Mouse (Mus musculus) c-Kit-positive CD71-positive TER-119-positive erythroid progenitor cells, embryonic 14.5 days (primary cell): Measurements from ENCODE around the gene Clec2d.
"Not testable (repeated sequence)": the region's sequence is repeated elsewhere in the genome, so short reads cannot be mapped to it uniquely, and the experiment has no call there.

Source experiments
- DNase-seq: peaks from one replicate; pipeline ENCODE4 v3.0.0-alpha.2; 2013; ENCODE audit warnings: low spot score

The Clec2d gene

GRCm38 (mm10) chr6:129187200-129187651 lies 6.8 kb downstream of the Clec2d start:
- no peak for DNase-seq

- DNase-seq, result not testable (repeated sequence)
Measured at GRCm38 (mm10) chr6:129187816-129188215, 7.4 kb downstream of the Clec2d start.

GRCm38 (mm10) chr6:129193431-129193830 lies 13.0 kb downstream of the Clec2d start:
- no peak for DNase-seq

GRCm38 (mm10) chr6:129200066-129200465 lies 19.7 kb downstream of the Clec2d start:
- DNase-seq, result not testable (repeated sequence)

- no peak for DNase-seq
Measured at GRCm38 (mm10) chr6:129202306-129202705, 21.9 kb downstream of the Clec2d start.

GRCm38 (mm10) chr6:129204342-129204741 lies 23.9 kb downstream of the Clec2d start:
- no peak for DNase-seq

- DNase-seq, result no peak
Measured at GRCm38 (mm10) chr6:129204838-129205237, 24.4 kb downstream of the Clec2d start.

- no peak for DNase-seq
Measured at GRCm38 (mm10) chr6:129208891-129209519, 28.6 kb downstream of the Clec2d start.

GRCm38 (mm10) chr6:129209785-129210446 lies 29.5 kb downstream of the Clec2d start:
- DNase-seq, result no peak

GRCm38 (mm10) chr6:129210447-129210790 lies 30.0 kb downstream of the Clec2d start:
- no peak for DNase-seq

GRCm38 (mm10) chr6:129212421-129213195 lies 32.2 kb downstream of the Clec2d start:
- DNase-seq, result no peak

GRCm38 (mm10) chr6:129213497-129213896 lies 33.1 kb downstream of the Clec2d start:
- no peak for DNase-seq

- DNase-seq, result no peak
Measured at GRCm38 (mm10) chr6:129214263-129214662, 33.8 kb downstream of the Clec2d start.

- no peak for DNase-seq
Measured at GRCm38 (mm10) chr6:129215053-129215452, 34.6 kb downstream of the Clec2d start.

GRCm38 (mm10) chr6:129215886-129216637 lies 35.6 kb downstream of the Clec2d start:
- DNase-seq, result no peak

GRCm38 (mm10) chr6:129216721-129217230 lies 36.4 kb downstream of the Clec2d start:
- DNase-seq, result no peak

GRCm38 (mm10) chr6:129218191-129218696 lies 37.8 kb downstream of the Clec2d start:
- DNase-seq, result no peak

GRCm38 (mm10) chr6:129219897-129220517 lies 39.6 kb downstream of the Clec2d start:
- no peak for DNase-seq

- DNase-seq, result no peak
Measured at GRCm38 (mm10) chr6:129221053-129221452, 40.6 kb downstream of the Clec2d start.

- no peak for DNase-seq
Measured at GRCm38 (mm10) chr6:129222188-129222800, 41.9 kb downstream of the Clec2d start.

- DNase-seq, result no peak
Measured at GRCm38 (mm10) chr6:129223611-129224010, 43.2 kb downstream of the Clec2d start.
